Mouse (Mus musculus): Measurements from ENCODE around the gene Cdk10. TPM values are rescaled to one million over a fixed set of nuclear protein-coding genes. Genes with fewer than 3 reads are reported as not detected.
"Not testable (repeated sequence)": the region's sequence is repeated elsewhere in the genome, so short reads cannot be mapped to it uniquely, and the experiment has no call there.

The Cdk10 gene
- polyA plus RNA-seq, 1 experiment = 60.3 TPM

- 84% methylated on average over 3 of the region's 3 CpGs for WGBS
- no peak for DNase-seq
- TF ChIP-seq POLR2A (IDR thresholded peaks at IDR 0.05; ENCODE audit: borderline replicate concordance, extremely low read depth, low read depth, low read length) (no peak), CTCF (IDR thresholded peaks at IDR 0.05; ENCODE audit: insufficient read depth, low read length) (no peak)
- no peak overlapping the region for H3K4me3 ChIP-seq (replicated peaks; ENCODE audit: extremely low read depth, low read depth, low read length)
- peaks cover 10% of the 10 kb centered on the region for H3K4me1 ChIP-seq (ENCODE audit: control insufficient read depth, insufficient read depth, low read length)
Observed at GRCm38 (mm10) chr8:123257114-123257513, 32.5 kb downstream of the Cdk10 start.

GRCm38 (mm10) chr8:123257593-123257992 is 33.0 kb downstream of the Cdk10 start:
- 92% methylated on average over 8 of the region's 8 CpGs for WGBS
- DNase-seq; H3K4me1 ChIP-seq (ENCODE audit: control insufficient read depth, insufficient read depth, low read length); H3K4me3 ChIP-seq (replicated peaks; ENCODE audit: extremely low read depth, low read depth, low read length): not testable (repeated sequence)

GRCm38 (mm10) chr8:123267926-123268656 is 43.4 kb downstream of the Cdk10 start:
- DNase-seq = no peak
- Histone ChIP-seq H3K4me1 (ENCODE audit: control insufficient read depth, insufficient read depth, low read length) (no peaks in the 10 kb centered on the region), H3K4me3 (replicated peaks; ENCODE audit: extremely low read depth, low read depth, low read length) (no peak overlapping the region)
- 79% methylated on average over 14 of the region's 14 CpGs for WGBS
- TF ChIP-seq POLR2A (IDR thresholded peaks at IDR 0.05; ENCODE audit: borderline replicate concordance, extremely low read depth, low read depth, low read length) (no peak), CTCF (IDR thresholded peaks at IDR 0.05; ENCODE audit: insufficient read depth, low read length) (no peak)

- no peak for TF ChIP-seq POLR2A (IDR thresholded peaks at IDR 0.05; ENCODE audit: borderline replicate concordance, extremely low read depth, low read depth, low read length)
- no peak for TF ChIP-seq CTCF (IDR thresholded peaks at IDR 0.05; ENCODE audit: insufficient read depth, low read length)
- 92% methylated on average over 10 of the region's 10 CpGs for WGBS
- Histone ChIP-seq H3K4me1 (ENCODE audit: control insufficient read depth, insufficient read depth, low read length) (no peaks in the 10 kb centered on the region), H3K4me3 (replicated peaks; ENCODE audit: extremely low read depth, low read depth, low read length) (no peak overlapping the region)
- no peak for DNase-seq
Observed at GRCm38 (mm10) chr8:123271147-123271546, 46.5 kb downstream of the Cdk10 start.

GRCm38 (mm10) chr8:123271901-123272300 is 47.3 kb downstream of the Cdk10 start:
- no peaks in the 10 kb centered on the region for H3K4me1 ChIP-seq (ENCODE audit: control insufficient read depth, insufficient read depth, low read length)
- 63% methylated on average over 4 of the region's 4 CpGs for WGBS
- TF ChIP-seq POLR2A (IDR thresholded peaks at IDR 0.05; ENCODE audit: borderline replicate concordance, extremely low read depth, low read depth, low read length) (no peak), CTCF (IDR thresholded peaks at IDR 0.05; ENCODE audit: insufficient read depth, low read length) (no peak)
- DNase-seq = no peak
- H3K4me3 ChIP-seq (replicated peaks; ENCODE audit: extremely low read depth, low read depth, low read length) = no peak overlapping the region

GRCm38 (mm10) chr8:123274447-123274846 is 49.8 kb downstream of the Cdk10 start:
- WGBS = 84% methylated on average over 5 of the region's 5 CpGs

GRCm38 (mm10) chr8:123275096-123275495 is 50.5 kb downstream of the Cdk10 start:
- H3K4me1 ChIP-seq (ENCODE audit: control insufficient read depth, insufficient read depth, low read length) = no peaks in the 10 kb centered on the region
- no peak overlapping the region for H3K4me3 ChIP-seq (replicated peaks; ENCODE audit: extremely low read depth, low read depth, low read length)
- 95% methylated on average over 12 of the region's 12 CpGs for WGBS
- DNase-seq = no peak
- TF ChIP-seq CTCF (IDR thresholded peaks at IDR 0.05; ENCODE audit: insufficient read depth, low read length) (no peak), POLR2A (IDR thresholded peaks at IDR 0.05; ENCODE audit: borderline replicate concordance, extremely low read depth, low read depth, low read length) (no peak)

More at GRCm38 (mm10) chr8:123274447-123274846, 49.8 kb downstream of the Cdk10 start:
- DNase-seq = no peak
- Histone ChIP-seq H3K4me1 (ENCODE audit: control insufficient read depth, insufficient read depth, low read length) (no peaks in the 10 kb centered on the region), H3K4me3 (replicated peaks; ENCODE audit: extremely low read depth, low read depth, low read length) (no peak overlapping the region)
- no peak for TF ChIP-seq POLR2A (IDR thresholded peaks at IDR 0.05; ENCODE audit: borderline replicate concordance, extremely low read depth, low read depth, low read length)
- no peak for TF ChIP-seq CTCF (IDR thresholded peaks at IDR 0.05; ENCODE audit: insufficient read depth, low read length)

GRCm38 (mm10) chr8:123278445-123278844 is 53.8 kb downstream of the Cdk10 start:
- H3K4me3 ChIP-seq (replicated peaks; ENCODE audit: extremely low read depth, low read depth, low read length) = no peak overlapping the region
- no peak for DNase-seq
- no peak for TF ChIP-seq POLR2A (IDR thresholded peaks at IDR 0.05; ENCODE audit: borderline replicate concordance, extremely low read depth, low read depth, low read length)
- no peak for TF ChIP-seq CTCF (IDR thresholded peaks at IDR 0.05; ENCODE audit: insufficient read depth, low read length)
- no peaks in the 10 kb centered on the region for H3K4me1 ChIP-seq (ENCODE audit: control insufficient read depth, insufficient read depth, low read length)
- WGBS = 59% methylated on average over 7 of the region's 7 CpGs

GRCm38 (mm10) chr8:123279828-123280227 is 55.2 kb downstream of the Cdk10 start:
- no peak for TF ChIP-seq CTCF (IDR thresholded peaks at IDR 0.05; ENCODE audit: insufficient read depth, low read length)
- no peak for TF ChIP-seq POLR2A (IDR thresholded peaks at IDR 0.05; ENCODE audit: borderline replicate concordance, extremely low read depth, low read depth, low read length)
- WGBS = 94% methylated on average over 4 of the region's 4 CpGs

More at GRCm38 (mm10) chr8:123279828-123280227, 55.2 kb downstream of the Cdk10 start:
- no peak for DNase-seq
- Histone ChIP-seq H3K4me3 (replicated peaks; ENCODE audit: extremely low read depth, low read depth, low read length) (no peak overlapping the region), H3K4me1 (ENCODE audit: control insufficient read depth, insufficient read depth, low read length) (0 out of 2 replicates have a peak, but pooled peaks cover 3% of the 10 kb centered on the region)
